Mouse (Mus musculus): ENCODE measurements around the gene Plcb2.

Plcb2 gene

DNA sequence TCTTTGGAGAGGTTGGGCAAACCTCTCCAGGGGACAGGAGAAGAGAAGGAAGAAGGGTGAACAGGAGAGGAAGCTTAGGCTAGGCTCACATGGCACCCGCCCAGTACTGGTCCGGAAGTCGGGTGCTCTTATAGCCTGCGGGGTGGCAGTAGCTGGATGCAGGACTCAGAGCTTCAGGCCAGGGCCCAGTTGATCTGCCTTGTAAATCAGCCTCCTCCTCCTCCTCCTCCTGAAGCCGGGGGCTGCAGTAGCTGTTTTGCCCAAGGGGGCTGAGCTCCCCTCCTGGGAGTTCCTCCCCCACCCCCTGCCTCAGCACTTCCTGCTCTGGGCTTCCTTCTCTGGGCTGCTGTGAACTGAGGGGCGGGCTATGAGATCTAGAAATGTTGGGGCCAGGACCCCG, at the start of gene Plcb2:
Gene Plcb2, minus strand, starts transcription at position 102 of the 400 bp plus-strand sequence.
- DNase-seq (ENCODE audit: low spot score in 2 of 2) = no peak

DNA sequence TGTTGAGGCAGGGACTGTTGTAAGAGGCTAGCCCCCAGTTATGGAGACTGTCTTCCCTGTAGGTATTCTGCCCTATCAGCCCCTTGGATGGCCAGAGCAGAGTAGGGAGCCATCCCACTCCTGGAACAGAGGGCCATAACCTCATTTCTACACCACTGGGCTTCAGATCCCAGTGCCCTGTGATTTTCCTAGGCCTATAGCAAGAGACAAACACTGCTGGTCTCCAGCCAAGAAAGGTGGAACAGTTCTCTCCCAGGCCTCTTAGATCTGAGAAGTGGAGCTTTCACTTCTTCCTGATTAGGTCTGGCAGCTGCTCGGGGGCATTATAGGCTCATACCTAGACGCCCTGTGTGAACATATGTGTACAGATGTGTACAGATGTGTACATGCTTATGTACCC, 48.1 kb upstream of the Plcb2 start:
- no peak for DNase-seq (ENCODE audit: low spot score in 2 of 2)

DNA sequence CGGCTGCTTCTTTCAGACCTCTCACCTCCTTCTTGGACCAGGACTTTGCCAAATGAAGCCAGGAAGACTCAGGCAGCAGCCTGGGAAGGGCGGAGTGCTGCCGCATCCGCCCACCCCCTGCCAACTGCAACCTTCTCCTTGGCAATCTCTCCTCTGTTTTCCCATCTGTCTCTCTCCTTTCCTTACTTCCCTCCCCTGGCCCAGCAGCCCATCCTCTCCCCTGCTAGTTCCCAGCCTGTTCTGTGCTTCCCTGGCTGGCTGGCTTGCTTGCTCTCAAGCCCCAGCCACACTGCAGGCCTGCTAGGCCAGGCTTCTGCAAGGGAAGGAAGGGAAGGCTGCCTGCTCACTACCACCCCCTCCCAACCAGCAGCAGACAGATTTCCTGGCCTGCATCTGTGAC, 47.6 kb upstream of the Plcb2 start:
- no peak for DNase-seq (ENCODE audit: low spot score in 2 of 2)

- no peak for DNase-seq (ENCODE audit: low spot score in 2 of 2)
These were observed 47.2 kb upstream of the Plcb2 start for GRCm38 (mm10) chr2:118775396-118775795.

DNA sequence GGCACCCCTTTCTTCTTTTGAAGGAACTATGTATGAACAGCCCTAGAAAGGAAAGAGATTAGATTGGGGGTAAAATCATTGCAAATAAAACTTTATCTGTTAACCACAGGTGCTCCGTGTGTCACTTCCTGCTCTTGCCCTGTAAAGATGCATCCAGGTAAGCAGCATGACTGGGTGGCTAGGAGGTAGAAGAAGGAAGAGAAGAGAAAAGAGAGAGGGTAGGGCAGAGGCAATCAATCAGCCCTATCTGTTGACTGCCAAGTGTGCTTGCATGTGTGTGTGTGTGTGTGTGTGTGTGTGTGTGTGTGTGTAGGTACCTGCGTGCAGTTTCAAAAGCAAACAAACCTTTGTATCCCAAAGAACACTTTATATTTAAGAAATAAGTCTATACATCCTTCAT, 46.3 kb upstream of the Plcb2 start:
- no peak for DNase-seq (ENCODE audit: low spot score in 2 of 2)

DNA sequence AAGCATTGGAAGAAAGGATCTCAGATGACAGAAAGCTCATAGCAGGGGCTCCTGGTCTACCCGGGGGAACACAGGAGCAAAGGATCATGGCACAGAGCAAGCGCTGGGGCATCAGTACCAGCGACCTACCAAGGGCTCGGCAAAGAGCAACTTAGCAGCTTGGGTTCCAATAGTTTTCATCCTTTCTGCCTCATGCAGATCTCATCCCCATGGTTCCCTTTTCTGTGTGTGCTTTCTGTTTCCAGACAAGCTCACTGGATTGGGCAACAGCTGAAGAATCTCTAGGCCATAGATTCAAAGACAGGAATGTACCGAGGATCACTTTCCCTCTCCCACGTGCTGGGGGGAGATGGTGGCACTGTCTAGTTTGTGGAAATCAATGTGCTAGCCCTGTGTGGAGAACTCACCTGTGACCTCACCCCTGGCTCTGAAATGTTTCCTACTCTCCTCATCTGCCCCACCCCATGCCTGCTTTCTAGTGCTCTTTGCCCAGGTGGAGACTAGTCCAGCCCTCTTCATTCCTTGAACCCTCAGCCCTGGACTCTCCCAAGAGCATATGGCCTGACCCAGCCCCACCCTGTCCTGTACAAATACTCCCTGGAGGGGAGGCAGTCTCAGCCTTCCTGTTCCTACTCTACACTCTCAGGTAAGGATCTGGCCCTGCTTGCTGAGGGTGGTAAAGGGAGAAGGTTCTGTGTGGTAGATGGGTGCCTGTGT, 44.1 kb upstream of the Plcb2 start, which contains the start of gene Phgr1:
Gene Phgr1, plus strand, starts transcription at position 612 of the 717 bp plus-strand sequence.
- DNase-seq (ENCODE audit: low spot score in 2 of 2) = no peak

DNA sequence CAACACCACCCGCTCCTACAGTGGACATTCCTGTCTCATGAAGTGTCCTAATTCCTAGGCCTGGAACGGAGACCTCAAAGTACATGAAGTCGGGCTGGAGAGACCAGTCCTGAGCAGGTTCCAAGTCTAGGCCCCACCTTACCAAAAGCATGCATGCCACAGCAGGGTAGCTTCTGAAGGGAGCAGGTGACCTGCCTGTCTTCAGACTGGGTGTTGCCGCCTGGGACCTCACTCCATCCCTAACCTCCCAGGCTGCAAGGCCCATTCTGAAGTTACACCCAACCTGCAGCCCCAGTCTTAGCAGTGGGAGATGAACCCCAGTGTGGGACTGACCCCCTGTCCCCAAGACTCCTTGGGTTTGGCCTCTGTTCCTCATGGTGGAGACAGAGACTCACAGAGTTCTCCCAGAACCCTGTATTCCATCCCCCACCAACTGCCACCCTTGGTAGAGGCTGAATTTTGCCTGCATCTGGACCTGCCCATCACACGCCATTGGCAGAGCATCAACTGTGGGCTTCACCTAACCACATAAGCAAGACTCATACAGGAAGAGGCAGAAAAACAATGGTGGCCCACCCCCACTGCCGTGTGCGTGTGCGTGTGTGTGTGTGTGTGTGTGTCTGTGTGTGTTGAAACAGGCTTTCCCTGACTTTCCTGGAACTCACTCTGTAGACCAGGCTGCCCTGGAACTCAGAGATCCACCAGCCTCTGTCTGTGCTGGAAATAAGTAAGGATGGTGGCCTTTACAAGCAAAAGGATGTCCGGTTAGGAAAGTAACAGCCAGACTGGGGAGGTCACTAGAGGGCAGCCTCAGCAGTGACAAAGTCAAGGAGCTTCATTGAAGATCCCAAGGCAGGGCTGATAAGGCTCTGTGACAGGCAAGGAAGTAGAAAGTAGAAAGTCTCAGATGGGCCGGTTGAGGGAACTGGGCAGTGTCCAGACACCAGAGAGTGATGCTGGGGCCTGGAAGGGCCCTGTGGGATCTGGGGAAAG, 38.1 kb upstream of the Plcb2 start:
- DNase-seq (ENCODE audit: low spot score in 2 of 2) = no peak

DNA sequence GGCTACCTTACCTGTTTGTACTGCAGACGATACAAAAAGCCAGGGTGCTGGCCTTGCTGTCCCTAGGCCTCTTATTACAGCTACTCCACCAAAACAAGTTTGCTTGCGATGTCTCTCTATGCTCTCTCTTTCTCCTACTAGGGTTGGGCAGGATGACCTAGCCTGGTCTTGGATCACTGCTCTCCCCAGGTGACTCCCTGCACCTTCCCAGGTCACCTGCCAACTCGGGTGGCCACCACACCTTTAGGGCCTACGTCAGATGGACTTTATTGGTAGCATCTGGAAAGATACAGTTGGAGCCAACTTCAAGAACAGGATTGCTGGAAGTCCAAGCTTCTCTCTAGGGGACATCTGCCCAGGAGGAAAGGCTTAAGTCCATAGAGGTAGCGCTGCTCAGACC, 36.6 kb upstream of the Plcb2 start:
- DNase-seq (ENCODE audit: low spot score in 2 of 2) = no peak

DNA sequence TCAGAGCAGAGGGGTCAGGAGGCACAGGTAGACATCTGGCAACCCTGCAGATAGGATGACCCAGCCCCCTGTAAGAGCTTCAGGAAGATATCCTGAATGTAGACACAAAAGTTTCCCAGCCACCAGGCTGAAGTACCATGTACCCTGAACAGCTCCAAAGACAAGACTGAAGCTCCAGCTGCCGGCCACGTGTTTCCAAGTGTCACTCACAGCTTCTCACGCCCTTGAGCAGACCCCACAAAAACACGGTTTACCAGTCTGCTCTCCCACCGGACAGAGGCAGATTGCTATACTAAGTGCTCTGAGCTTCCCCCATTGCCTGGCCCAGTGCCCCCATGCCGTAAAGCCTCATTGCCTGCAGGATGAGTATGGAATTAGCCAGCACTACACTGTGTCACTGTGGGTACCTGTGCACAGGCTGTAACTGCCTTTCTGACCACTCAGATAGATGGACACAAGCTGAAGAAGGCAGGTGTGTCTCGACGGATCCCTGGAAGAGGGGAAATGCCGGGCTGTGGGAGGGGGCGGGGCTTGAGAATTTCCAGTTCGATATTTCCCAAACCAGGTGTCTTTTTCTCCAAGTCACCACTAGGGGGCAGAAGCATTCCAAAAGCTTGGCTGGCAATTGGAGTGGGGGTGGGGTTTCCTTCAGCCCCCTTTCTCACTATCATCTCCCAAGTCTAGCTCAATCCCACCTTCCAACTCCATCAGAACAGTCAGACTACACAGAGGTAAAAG, 36.0 kb upstream of the Plcb2 start:
- no peak for DNase-seq (ENCODE audit: low spot score in 2 of 2)

DNA sequence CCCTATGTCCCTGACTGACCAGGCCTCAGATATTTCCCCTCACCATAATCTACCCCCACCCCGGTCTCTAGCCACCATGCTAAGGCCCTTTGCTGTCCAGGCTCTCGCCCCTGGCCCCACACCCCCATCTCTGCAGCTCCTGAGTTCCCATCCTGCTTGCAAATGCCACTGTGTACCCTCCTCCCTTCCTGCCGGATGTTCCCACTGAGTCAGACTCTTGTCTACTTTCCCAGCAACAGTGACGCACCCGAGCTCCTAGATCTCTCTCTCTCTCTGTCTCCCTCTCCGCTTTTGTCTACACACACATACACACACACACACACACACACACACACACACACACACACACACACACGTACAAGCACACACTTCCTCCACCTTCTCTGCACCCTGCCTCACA, 35.2 kb upstream of the Plcb2 start:
- peak in 1 of 2 experiments; percentile 45 for DNase-seq (ENCODE audit: low spot score in 2 of 2)

DNA sequence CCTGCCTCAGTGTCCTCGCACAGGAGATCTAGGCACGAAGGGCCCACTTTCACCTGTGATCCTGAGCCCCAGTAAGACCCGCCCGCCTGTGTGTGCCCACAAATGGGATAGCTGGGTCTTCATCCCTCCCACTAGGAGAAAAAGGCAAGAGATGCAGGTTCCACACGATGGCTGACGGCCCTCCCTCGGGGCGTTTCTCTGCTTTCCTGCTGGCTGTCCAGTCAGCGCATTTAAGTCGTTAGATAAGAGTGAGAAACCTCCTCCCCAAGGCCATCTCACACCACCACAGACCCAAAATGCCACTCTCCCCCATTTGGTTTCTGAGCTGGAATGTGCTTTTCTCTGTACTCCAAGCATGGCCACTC, 34.5 kb upstream of the Plcb2 start:
- no peak for DNase-seq (ENCODE audit: low spot score in 2 of 2)

DNA sequence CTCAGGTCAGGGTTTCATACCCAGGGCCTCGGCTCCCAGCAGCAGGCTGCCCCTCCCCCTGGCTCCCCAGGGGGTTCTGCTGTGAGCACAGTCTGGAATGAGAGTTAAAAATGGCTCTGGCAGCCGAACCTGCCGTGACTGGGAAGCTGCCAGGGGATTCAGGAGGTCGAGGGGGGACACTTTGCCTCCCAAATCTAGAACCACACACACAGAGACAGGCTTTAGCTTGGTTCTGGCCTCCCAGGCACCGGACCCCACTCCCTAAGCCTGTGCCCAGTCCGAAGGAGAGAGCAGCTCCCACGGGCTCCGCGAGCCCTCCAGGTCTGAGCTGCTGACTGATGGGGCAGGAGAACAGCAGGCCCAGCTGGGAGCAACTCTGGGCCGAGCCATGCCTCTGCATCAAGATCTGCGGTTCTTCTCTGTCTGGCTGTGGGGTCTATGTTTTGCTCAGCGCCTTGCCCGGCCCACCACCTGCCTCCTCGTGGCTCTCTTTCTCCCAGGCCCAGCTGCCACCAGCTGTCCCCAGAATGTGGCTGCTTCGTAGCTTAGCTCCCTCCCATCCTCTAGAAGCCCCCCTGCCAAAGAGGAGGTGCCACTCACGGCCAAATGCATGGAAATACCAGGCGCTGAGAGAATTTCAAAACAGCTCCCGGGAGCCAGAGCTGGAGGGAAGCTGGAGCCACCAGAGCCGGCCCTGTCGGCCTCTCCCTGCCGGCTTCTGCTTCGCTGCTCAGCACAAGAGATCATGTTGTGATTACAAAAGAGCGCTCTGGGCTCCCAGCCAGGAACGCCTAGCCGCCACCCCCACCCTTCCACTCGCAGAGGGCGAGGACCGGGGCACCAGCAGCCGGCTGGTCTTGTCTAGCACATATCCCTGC, 33.9 kb upstream of the Plcb2 start, which contains the start of gene Ccdc9b:
Gene Ccdc9b, minus strand, starts transcription at position 756 of the 878 bp plus-strand sequence.
- DNase-seq (ENCODE audit: low spot score in 2 of 2) = peak; percentile 93 to 94

GRCm38 (mm10) chr2:118761358-118761757, 33.1 kb upstream of the Plcb2 start:
- DNase-seq (ENCODE audit: low spot score in 2 of 2) = no peak

GRCm38 (mm10) chr2:118760311-118761025, 32.2 kb upstream of the Plcb2 start:
- DNase-seq (ENCODE audit: low spot score in 2 of 2) = no peak

- DNase-seq (ENCODE audit: low spot score in 2 of 2) = peak in 1 of 2 experiments; percentile 53
These were observed 31.6 kb upstream of the Plcb2 start for GRCm38 (mm10) chr2:118759828-118760227.

GRCm38 (mm10) chr2:118756103-118756502, 27.9 kb upstream of the Plcb2 start:
- DNase-seq (ENCODE audit: low spot score in 2 of 2) = no peak

- DNase-seq (ENCODE audit: low spot score in 2 of 2) = no peak
These were observed 27.2 kb upstream of the Plcb2 start for GRCm38 (mm10) chr2:118755407-118755806.

GRCm38 (mm10) chr2:118754143-118754542, 25.9 kb upstream of the Plcb2 start:
- no peak for DNase-seq (ENCODE audit: low spot score in 2 of 2)

GRCm38 (mm10) chr2:118752792-118753108, 24.5 kb upstream of the Plcb2 start:
- no peak for DNase-seq (ENCODE audit: low spot score in 2 of 2)
